Comparison of ENCODE assay signal across 8 mouse cellular contexts in genomic region chr5:148966395-148966794, GRCm38 (mm10). TPM values are rescaled to one million over a fixed set of nuclear protein-coding genes. Genes with fewer than 3 reads are reported as not detected.
DNase-seq lines count a peak whose midpoint lies in the region; ATAC-seq and TF ChIP-seq lines count a peak whose summit lies in the region.

No protein-coding gene starts in this region.

- DNase-seq in forebrain, embryonic 10.5 days (ENCODE audit: extremely low spot score, low spot score): no peak
- no peak for DNase-seq in forebrain, embryonic 11.5 days (ENCODE audit: low spot score)
- no peak for DNase-seq in lung, postnatal 0 days (ENCODE audit: low spot score)
- DNase-seq in lung, postnatal 4 days: no peak
- DNase-seq in limb, embryonic 14.5 days (ENCODE audit: low spot score): no peak
- DNase-seq in cerebellum, postnatal 25 days: no peak
- DNase-seq in right cerebral cortex, postnatal 10 days (ENCODE audit: low spot score in 2 of 2): no peak

- no peaks in the 10 kb centered on the region for H3K36me3 ChIP-seq in forebrain, embryonic 10.5 days (replicated peaks)
- H3K36me3 ChIP-seq in forebrain, embryonic 11.5 days (ENCODE audit: control insufficient read depth, insufficient read depth, low read length): no peaks in the 10 kb centered on the region
- no peaks in the 10 kb centered on the region for H3K36me3 ChIP-seq in lung, postnatal 0 days (ENCODE audit: insufficient read depth, low read length)
- no peaks in the 10 kb centered on the region for H3K36me3 ChIP-seq in limb, embryonic 14.5 days (ENCODE audit: control insufficient read depth, insufficient read depth, low read length)
- H3K36me3 ChIP-seq in small intestine, adult 2 months (ENCODE audit: control insufficient read depth, insufficient read depth, low read length): no peaks in the 10 kb centered on the region

- peak overlapping the region; percentile 54; the same call in 1 of the 2 replicates for H3K27ac ChIP-seq in forebrain, embryonic 10.5 days
- no peak overlapping the region for H3K27ac ChIP-seq in forebrain, embryonic 11.5 days (ENCODE audit: low read depth, low read length)
- H3K27ac ChIP-seq in lung, postnatal 0 days (ENCODE audit: low read length): peak overlapping the region; percentile 48
- peak overlapping the region; percentile 81 for H3K27ac ChIP-seq in limb, embryonic 14.5 days (replicated peaks; ENCODE audit: low read depth, low read length)
- H3K27ac ChIP-seq in small intestine, adult 2 months (ENCODE audit: insufficient read depth, low read depth, low read length): 0 out of 2 replicates have a peak overlapping the region, but pooled peaks have one; percentile 13

- WGBS in forebrain, embryonic 10.5 days: 65% methylated on average over 6 of the region's 6 CpGs
- WGBS in forebrain, embryonic 11.5 days: 70% methylated on average over 6 of the region's 6 CpGs
- 44% methylated on average over 6 of the region's 6 CpGs for WGBS in lung, postnatal 0 days
- WGBS in limb, embryonic 14.5 days: 41% methylated on average over 6 of the region's 6 CpGs
- 52% methylated on average over 6 of the region's 6 CpGs for WGBS in small intestine, adult 2 months

- peaks cover 25% of the 10 kb centered on the region for H3K4me1 ChIP-seq in forebrain, embryonic 10.5 days
- no peaks in the 10 kb centered on the region for H3K4me1 ChIP-seq in forebrain, embryonic 11.5 days (replicated peaks; ENCODE audit: control insufficient read depth, insufficient read depth, low read length)
- H3K4me1 ChIP-seq in lung, postnatal 0 days (ENCODE audit: insufficient read depth, low read depth, low read length): peaks cover 13% of the 10 kb centered on the region
- peaks cover 37% of the 10 kb centered on the region for H3K4me1 ChIP-seq in limb, embryonic 14.5 days (ENCODE audit: control insufficient read depth, insufficient read depth, low read length)
- H3K4me1 ChIP-seq in small intestine, adult 2 months (ENCODE audit: control insufficient read depth, insufficient read depth, insufficient read length, low read length): peaks cover 17% of the 10 kb centered on the region; the same call in 1 of the 2 replicates

- no peak overlapping the region for H3K4me2 ChIP-seq in forebrain, embryonic 11.5 days (ENCODE audit: low read depth, low read length, severe bottlenecking)
- H3K4me2 ChIP-seq in lung, postnatal 0 days (replicated peaks; ENCODE audit: low read depth, low read length): no peak overlapping the region
- H3K4me2 ChIP-seq in limb, embryonic 14.5 days (replicated peaks; ENCODE audit: low read depth, low read length, severe bottlenecking): no peak overlapping the region

- TF ChIP-seq CTCF in lung, postnatal 0 days (IDR thresholded peaks at IDR 0.05): no peak
- TF ChIP-seq CTCF in small intestine, adult 2 months (IDR thresholded peaks at IDR 0.05; ENCODE audit: extremely low read depth, insufficient read length, insufficient replicate concordance, low read depth, low read length): no peak

- TF ChIP-seq POLR2A in limb, embryonic 14.5 days (IDR thresholded peaks at IDR 0.05; ENCODE audit: borderline replicate concordance, extremely low read depth, insufficient read depth, insufficient read length): no peak
- TF ChIP-seq POLR2A in small intestine, adult 2 months (IDR thresholded peaks at IDR 0.05; ENCODE audit: low read depth, low read length): no peak

- H3K27me3 ChIP-seq in forebrain, embryonic 10.5 days (ENCODE audit: poor library complexity, severe bottlenecking): no peaks in the 10 kb centered on the region
- no peaks in the 10 kb centered on the region for H3K27me3 ChIP-seq in forebrain, embryonic 11.5 days (ENCODE audit: control insufficient read depth, insufficient read depth, low read length)
- H3K27me3 ChIP-seq in lung, postnatal 0 days (replicated peaks; ENCODE audit: insufficient read depth, low read length): no peaks in the 10 kb centered on the region
- H3K27me3 ChIP-seq in limb, embryonic 14.5 days (ENCODE audit: control insufficient read depth, insufficient read depth, low read length): no peaks in the 10 kb centered on the region
- H3K27me3 ChIP-seq in small intestine, adult 2 months (ENCODE audit: control insufficient read depth, insufficient read depth, low read length): no peaks in the 10 kb centered on the region

- no peak overlapping the region for H3K9ac ChIP-seq in forebrain, embryonic 11.5 days (ENCODE audit: low read length)
- no peak overlapping the region for H3K9ac ChIP-seq in lung, postnatal 0 days (replicated peaks; ENCODE audit: low read depth)
- H3K9ac ChIP-seq in limb, embryonic 14.5 days (ENCODE audit: low read depth, low read length, severe bottlenecking): no peak overlapping the region

- no peak for TF ChIP-seq EP300 in lung, postnatal 0 days (IDR thresholded peaks at IDR 0.05)

- no peak for ATAC-seq in forebrain, embryonic 11.5 days (replicated peaks; ENCODE audit: low FRiP score)
- ATAC-seq in lung, postnatal 0 days: no peak
- 0 out of 2 replicates have a peak, but pooled peaks have one; percentile 14 for ATAC-seq in limb, embryonic 14.5 days (ENCODE audit: low FRiP score, low read depth)

- H3K9me3 ChIP-seq in forebrain, embryonic 10.5 days: no peaks in the 10 kb centered on the region
- no peaks in the 10 kb centered on the region for H3K9me3 ChIP-seq in forebrain, embryonic 11.5 days (ENCODE audit: control insufficient read depth, low read length)
- H3K9me3 ChIP-seq in lung, postnatal 0 days (ENCODE audit: low read length): no peaks in the 10 kb centered on the region
- no peaks in the 10 kb centered on the region for H3K9me3 ChIP-seq in limb, embryonic 14.5 days (ENCODE audit: control insufficient read depth, low read length)

- H3K4me3 ChIP-seq in forebrain, embryonic 10.5 days: no peak overlapping the region
- no peak overlapping the region for H3K4me3 ChIP-seq in forebrain, embryonic 11.5 days (ENCODE audit: low read depth, low read length)
- no peak overlapping the region for H3K4me3 ChIP-seq in lung, postnatal 0 days (ENCODE audit: low read depth, low read length)
- H3K4me3 ChIP-seq in limb, embryonic 14.5 days (replicated peaks; ENCODE audit: low read length): no peak overlapping the region
- no peak overlapping the region for H3K4me3 ChIP-seq in small intestine, adult 2 months (ENCODE audit: low read depth, low read length)

RNA-seq across cellular contexts. Expression of gene Gm42791, which starts 28.6 kb away (rescaled TPM):
- 1.2 and 2.5 TPM in 2 replicates for polyA plus RNA-seq in forebrain, embryonic 10.5 days (2016; fragmentation: Nextera tagmentation; extraction: Ambion mirVana)
- polyA plus RNA-seq in forebrain, embryonic 11.5 days (2014; fragmentation: Nextera tagmentation; extraction: Ambion mirVana): 4.6 TPM in 1 of 2 replicates, not detected in the other
- 0.78 and 1.2 TPM in 2 replicates for polyA plus RNA-seq in lung, postnatal 0 days (2015; fragmentation: Nextera tagmentation; extraction: Ambion mirVana)
- not detected in 2 replicates for polyA plus RNA-seq in limb, embryonic 14.5 days (2012; rRNA removed)
- polyA plus RNA-seq in limb, embryonic 14.5 days (2014; fragmentation: Nextera tagmentation; extraction: Ambion mirVana): not detected in 2 replicates
- polyA plus RNA-seq in small intestine, adult 2 months (2012; rRNA removed): not detected in 2 replicates

RNA-seq across cellular contexts. Expression of gene Katnal1, which starts 37.3 kb away (rescaled TPM):
- 19.8 and 22.9 TPM in 2 replicates for polyA plus RNA-seq in forebrain, embryonic 10.5 days (2016; fragmentation: Nextera tagmentation; extraction: Ambion mirVana)
- polyA plus RNA-seq in forebrain, embryonic 11.5 days (2014; fragmentation: Nextera tagmentation; extraction: Ambion mirVana): 34.0 and 37.0 TPM in 2 replicates
- polyA plus RNA-seq in lung, postnatal 0 days (2015; fragmentation: Nextera tagmentation; extraction: Ambion mirVana): 4.3 and 5.0 TPM in 2 replicates
- 13.3 and 14.1 TPM in 2 replicates for polyA plus RNA-seq in limb, embryonic 14.5 days (2012; rRNA removed)
- 12.9 and 15.0 TPM in 2 replicates for polyA plus RNA-seq in limb, embryonic 14.5 days (2014; fragmentation: Nextera tagmentation; extraction: Ambion mirVana)
- polyA plus RNA-seq in small intestine, adult 2 months (2012; rRNA removed): 0.69 and 0.82 TPM in 2 replicates
